Mouse (Mus musculus): Measurements from ENCODE around the gene Atp11a.

The Atp11a gene

GRCm38 (mm10) chr8:12769296-12769695 lies 12.5 kb downstream of the Atp11a start:
- DNase-seq (ENCODE audit: extremely low spot score): no peak

- no peak for DNase-seq (ENCODE audit: extremely low spot score)
Observed at GRCm38 (mm10) chr8:12772319-12772718, 15.5 kb downstream of the Atp11a start.

DNA sequence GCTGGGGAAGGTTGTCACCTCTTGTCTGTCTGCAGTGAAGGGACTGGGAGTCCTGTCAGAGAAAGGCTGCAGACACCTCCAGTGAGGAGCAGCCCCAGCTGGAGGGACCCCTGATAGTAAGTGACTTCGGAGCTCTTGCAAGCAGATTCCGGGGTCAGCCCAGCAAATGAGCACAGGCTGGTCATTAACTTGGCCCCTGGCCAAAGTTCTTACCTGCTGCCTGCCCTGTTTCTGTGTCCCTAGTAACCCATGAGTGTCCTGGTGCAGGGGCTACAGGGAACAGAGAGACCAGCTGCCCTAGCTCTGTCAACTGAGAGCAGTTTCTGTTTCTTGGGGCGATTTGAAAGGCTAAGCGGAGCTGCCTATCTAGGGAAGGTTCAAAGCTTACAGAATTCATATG lies 17.1 kb downstream of the Atp11a start:
- no peak for DNase-seq (ENCODE audit: extremely low spot score)

- no peak for DNase-seq (ENCODE audit: extremely low spot score)
Observed at GRCm38 (mm10) chr8:12774872-12775298, 18.1 kb downstream of the Atp11a start.

- DNase-seq (ENCODE audit: extremely low spot score): no peak
Observed at GRCm38 (mm10) chr8:12775302-12775975, 18.6 kb downstream of the Atp11a start.

DNA sequence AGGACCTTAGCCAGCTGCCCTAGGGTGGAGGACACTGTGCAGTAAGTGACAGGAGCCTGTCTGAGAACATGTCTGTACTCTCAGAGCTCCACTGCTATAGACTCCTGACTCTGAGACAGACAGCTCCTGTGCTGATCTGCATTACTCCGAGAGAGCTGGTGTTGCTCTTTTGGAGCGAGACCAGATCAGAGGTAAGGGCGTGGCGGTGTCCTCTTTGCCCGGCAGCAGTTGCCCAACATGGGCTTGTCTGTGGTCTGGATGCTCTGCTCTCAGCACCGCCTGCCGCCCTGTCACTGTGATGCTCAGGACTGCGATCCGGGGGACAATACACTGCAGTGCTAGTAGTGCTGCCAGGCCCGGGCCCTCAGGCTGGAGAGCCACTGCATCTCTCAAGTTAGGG lies 19.4 kb downstream of the Atp11a start:
- DNase-seq (ENCODE audit: extremely low spot score): no peak

DNA sequence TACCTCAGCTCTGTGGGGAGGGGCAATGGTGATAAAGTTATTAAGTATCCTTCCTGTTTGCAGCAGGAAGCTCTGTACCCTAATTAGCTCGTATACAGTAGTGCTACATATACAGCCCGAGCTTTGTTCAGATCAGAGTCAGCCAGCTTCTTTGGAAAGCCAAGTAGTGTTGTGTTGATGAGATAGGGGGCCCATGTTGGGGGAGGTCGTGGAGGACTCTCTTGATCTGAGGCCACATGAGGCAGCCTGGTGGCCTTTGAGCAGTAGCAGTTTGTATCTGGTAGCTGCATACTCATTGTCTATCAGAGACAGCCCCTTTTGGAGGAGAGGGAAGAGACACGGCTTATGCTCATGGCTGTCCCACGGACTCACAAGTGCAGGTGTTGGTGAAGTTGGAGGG lies 20.4 kb downstream of the Atp11a start:
- DNase-seq (ENCODE audit: extremely low spot score): no peak

GRCm38 (mm10) chr8:12779541-12779940 lies 22.7 kb downstream of the Atp11a start:
- DNase-seq (ENCODE audit: extremely low spot score): no peak

- DNase-seq (ENCODE audit: extremely low spot score): no peak
Observed at GRCm38 (mm10) chr8:12785508-12785907, 28.7 kb downstream of the Atp11a start.

DNA sequence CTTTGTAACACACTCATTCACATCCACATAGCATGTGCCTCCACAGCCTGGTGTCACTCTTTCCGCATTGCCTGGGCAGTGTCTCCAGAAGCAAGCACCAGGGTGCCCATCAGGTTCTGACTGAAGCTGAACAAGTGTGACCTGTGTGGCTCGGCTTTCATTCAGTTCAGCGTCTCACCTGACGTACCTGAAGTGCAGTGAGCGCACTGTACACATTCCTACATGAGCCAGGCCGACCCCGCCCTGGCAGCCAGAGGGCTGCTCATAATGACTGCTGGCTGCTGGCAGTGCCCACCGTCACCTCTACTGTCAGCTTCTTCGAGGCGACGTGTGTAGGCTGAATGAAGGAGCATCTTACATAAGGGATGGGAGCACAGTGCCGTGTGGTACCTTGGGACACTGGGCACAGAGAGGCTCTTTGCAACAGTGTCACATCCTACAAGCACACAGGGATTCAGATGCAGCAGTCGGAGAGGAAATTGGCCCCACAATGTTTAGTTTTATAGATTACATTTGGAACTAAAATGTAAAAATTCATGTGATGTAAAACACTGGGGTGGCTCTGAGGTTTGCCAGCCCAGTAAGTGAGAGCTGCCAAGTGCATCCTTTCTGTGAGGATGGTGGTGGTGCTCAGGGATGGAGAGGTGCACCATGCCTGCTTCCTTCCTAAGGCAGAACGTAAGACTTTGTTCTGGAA lies 29.6 kb downstream of the Atp11a start:
- DNase-seq (ENCODE audit: extremely low spot score): no peak

- DNase-seq (ENCODE audit: extremely low spot score): no peak
Observed at GRCm38 (mm10) chr8:12786958-12787301, 30.1 kb downstream of the Atp11a start.

- DNase-seq (ENCODE audit: extremely low spot score): no peak
Observed at GRCm38 (mm10) chr8:12787427-12787826, 30.6 kb downstream of the Atp11a start.

GRCm38 (mm10) chr8:12788695-12789094 lies 31.9 kb downstream of the Atp11a start:
- DNase-seq (ENCODE audit: extremely low spot score): no peak

- DNase-seq (ENCODE audit: extremely low spot score): no peak
Observed at GRCm38 (mm10) chr8:12795011-12795671, 38.3 kb downstream of the Atp11a start.

DNA sequence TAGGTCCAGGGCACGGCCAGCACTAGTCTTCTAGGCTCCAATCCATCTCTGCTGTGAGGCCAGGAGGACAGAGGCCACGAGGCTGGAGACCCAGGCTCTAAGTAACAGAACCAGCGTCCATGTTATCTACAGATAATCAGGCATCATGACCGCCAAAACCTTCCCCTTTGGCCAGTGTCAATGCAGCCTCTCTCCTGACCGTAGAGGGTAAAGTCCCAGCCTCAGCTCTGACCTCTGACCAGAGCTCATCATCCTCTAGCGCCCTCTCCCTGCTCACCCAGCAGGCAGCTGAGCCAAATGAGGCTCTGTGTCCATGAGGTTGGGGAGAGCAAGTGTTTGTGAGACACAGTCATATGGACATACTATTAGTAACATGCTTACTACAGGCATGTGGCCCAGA lies 42.3 kb downstream of the Atp11a start:
- DNase-seq (ENCODE audit: extremely low spot score): no peak

- no peak for DNase-seq (ENCODE audit: extremely low spot score)
Observed at GRCm38 (mm10) chr8:12799832-12800231, 43.0 kb downstream of the Atp11a start.

- DNase-seq (ENCODE audit: extremely low spot score): no peak
Observed at GRCm38 (mm10) chr8:12800246-12800645, 43.4 kb downstream of the Atp11a start.

DNA sequence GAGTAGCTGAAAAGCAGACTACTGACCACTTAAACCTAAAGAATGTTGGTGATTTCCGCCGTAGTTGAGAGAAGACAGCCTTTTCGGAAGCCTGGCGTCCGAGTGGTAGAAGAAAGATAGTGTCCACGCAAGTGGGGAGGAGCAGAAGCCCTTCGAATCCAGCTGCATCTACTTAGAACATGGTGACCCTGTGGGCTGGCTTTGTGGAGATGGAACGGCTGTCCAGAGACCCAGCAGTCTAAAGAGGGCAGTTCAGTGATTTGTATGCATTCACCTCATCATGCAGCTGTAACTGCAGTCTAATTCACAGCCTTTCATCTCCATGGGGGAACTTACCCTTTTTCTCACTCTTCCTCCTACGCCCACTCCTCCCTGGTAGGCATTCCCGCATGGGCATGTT lies 44.8 kb downstream of the Atp11a start:
- no peak for DNase-seq (ENCODE audit: extremely low spot score)

DNA sequence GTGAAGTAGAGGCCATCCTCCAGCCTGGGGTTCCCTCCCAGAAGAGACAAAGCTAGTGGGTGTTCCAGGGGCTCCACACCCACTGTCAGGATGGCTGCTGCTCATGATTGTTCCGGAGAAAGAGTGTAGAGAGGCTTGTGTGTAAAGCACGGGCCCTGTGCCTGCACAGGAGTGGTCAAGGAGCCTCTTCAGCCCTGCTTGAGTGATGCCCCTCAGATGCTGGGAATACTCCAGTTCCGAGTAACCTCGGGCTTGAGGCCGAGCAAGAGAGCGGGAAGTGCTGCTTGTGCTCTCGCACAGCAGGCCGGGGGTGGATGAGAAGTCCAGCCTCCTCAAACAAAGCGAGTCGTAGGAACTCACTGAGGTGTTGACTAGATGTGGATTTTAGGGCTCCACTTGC lies 46.3 kb downstream of the Atp11a start:
- DNase-seq (ENCODE audit: extremely low spot score): no peak

DNA sequence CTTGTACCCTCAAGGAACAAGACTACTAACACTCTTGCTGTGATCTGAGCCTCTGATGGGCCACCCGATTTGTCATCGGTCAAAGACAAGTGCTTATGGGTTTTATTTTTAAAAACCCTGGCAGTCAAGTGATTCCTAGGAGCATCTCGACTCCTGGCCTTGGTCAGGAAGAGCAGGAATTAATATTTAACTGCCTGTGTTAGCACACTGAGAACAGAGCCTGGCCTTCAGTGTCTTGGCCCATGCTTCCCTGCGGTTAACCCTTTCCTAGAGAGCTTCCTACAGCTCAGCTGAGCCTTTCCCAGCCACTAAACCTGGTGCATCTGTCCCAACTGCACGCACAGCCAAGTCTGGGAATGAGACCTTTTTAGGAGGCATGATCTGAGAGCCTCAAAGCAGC lies 48.1 kb downstream of the Atp11a start:
- DNase-seq (ENCODE audit: extremely low spot score): no peak

GRCm38 (mm10) chr8:12805569-12805968 lies 48.8 kb downstream of the Atp11a start:
- no peak for DNase-seq (ENCODE audit: extremely low spot score)

DNA sequence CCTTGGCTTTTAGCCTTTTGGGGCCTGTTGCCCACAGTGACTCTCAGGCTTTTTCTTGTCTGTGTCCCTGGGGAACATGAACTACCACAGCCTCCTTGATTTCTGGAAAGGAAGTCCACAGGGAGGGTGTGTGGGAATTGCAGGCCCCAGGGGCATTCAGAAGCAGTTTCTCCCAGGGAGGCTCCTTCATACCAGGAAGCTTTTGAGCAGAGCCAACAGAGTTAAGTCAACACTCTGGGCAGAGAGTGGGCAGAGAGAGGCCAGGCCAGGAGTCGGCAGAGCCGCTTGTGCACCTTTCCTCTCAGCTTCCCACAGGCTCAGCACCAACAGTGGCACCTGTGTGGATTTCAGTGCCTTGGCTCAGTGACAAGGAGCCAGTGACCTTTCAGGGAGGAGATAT lies 51.2 kb downstream of the Atp11a start:
- no peak for DNase-seq (ENCODE audit: extremely low spot score)

DNA sequence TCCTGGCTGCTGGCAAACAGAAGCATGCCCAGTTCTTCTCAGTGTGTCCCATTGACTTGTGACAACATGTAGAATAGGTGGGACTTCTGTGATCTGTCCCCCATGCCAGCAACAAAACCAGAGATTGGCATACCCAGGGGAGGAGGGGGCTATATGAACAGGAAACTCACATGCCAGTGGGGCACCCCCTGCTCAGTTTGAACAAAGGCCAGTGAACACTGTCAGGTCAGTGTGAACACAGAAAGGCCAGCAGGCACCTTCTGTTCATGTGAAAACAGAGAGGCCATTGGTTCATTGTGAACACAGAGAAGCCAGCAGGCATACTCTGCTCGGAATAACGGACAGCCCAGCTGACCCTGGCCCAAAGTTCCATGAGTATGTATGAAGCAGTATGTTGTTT lies 52.7 kb downstream of the Atp11a start:
- DNase-seq (ENCODE audit: extremely low spot score): no peak
